Mouse (Mus musculus) midbrain, embryonic 16.5 days (tissue): ENCODE results near the gene Ubap2. TPM values are rescaled to one million over a fixed set of nuclear protein-coding genes. Genes with fewer than 3 reads are reported as not detected.

Experiments used
- ATAC-seq: fragments of 200-750 bp; cut with Nextera tagmentation; 2 replicates; pipeline ENCODE4 v1.8.0; 2017; ENCODE audit warnings: moderate TSS enrichment
- H3K27ac ChIP-seq: fragments of 300-500 bp; sonication (generic); 2 replicates; pipeline ENCODE4 v1.5.1; 2014; ENCODE audit warnings: mild to moderate bottlenecking, low read length, mixed read lengths
- H3K27me3 ChIP-seq: fragments of 300-500 bp; sonication (generic); 2 replicates; pipeline ENCODE4 v1.6.1; 2014; ENCODE audit warnings: low read depth, low read length, mixed read lengths; ENCODE audit not compliant: control insufficient read depth, insufficient read depth
- H3K36me3 ChIP-seq: fragments of 300-500 bp; sonication (generic); 2 replicates; pipeline ENCODE4 v1.6.1; 2014; ENCODE audit warnings: mild to moderate bottlenecking, low read length, moderate library complexity, mixed read lengths; ENCODE audit not compliant: control insufficient read depth, insufficient read depth
- H3K4me1 ChIP-seq: fragments of 300-500 bp; sonication (generic); 2 replicates; pipeline ENCODE4 v1.6.1; 2014; ENCODE audit warnings: mild to moderate bottlenecking, low read length, mixed read lengths; ENCODE audit not compliant: control insufficient read depth, insufficient read depth
- H3K4me2 ChIP-seq: fragments of 300-500 bp; sonication (generic); 2 replicates; pipeline ENCODE4 v1.6.1; 2014; ENCODE audit warnings: mild to moderate bottlenecking, low read length, mixed read lengths
- H3K4me3 ChIP-seq: fragments of 300-500 bp; sonication (generic); 2 replicates; pipeline ENCODE4 v1.5.1; 2014; ENCODE audit warnings: low read depth, mild to moderate bottlenecking, low read length, moderate library complexity, mixed read lengths
- H3K9ac ChIP-seq: fragments of 300-500 bp; sonication (generic); 2 replicates; pipeline ENCODE4 v1.6.1; 2014; ENCODE audit warnings: low read depth, low read length, mixed read lengths
- H3K9me3 ChIP-seq: fragments of 300-500 bp; sonication (generic); replicated peaks from 2 replicates; pipeline ENCODE4 v1.6.1; 2014; ENCODE audit warnings: mild to moderate bottlenecking, low read length, mixed read lengths; ENCODE audit not compliant: control insufficient read depth, poor library complexity, severe bottlenecking
- WGBS: fragments of 180-500 bp; shearing (Covaris S2); extraction: QIAGEN DNeasy Blood & Tissue Kit; methylation state at CpG from one replicate; pipeline ENCODE4 v1.1.7; 2014; 5-methylcytosine and 5-hydroxymethylcytosine counted together
- polyA plus RNA-seq: library from polyadenylated mRNA; unstranded; fragments of >200 nt; fragmentation: Nextera tagmentation; extraction: Ambion mirVana; gene quantifications from 2 replicates; pipeline ENCODE4 v1.2.1, GENCODE M21; 2015

Gene Ubap2
- polyA plus RNA-seq, 1 experiment from 2014 or later, result 56.4 TPM

DNA sequence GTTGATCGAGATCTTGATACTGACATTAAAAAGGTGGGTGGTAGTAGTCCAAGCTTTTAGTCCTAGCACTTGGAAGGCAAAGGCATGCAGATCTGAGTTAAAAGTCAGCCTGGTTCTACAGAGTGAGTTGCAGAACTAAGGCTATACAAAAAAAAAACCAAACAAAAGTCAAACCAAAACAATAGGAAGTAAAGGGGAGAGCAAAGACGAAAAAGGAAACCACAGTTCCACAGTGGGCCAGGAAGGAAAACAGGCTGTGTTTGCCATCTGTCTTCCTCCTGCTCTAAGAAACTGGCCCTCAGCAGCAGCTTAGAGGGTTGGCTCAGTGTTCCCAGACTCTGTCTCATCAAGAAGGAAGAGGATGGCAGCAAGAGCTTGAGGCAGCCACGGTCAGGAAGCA lies 29.4 kb upstream of the Ubap2 start:
- no peak for ATAC-seq
- Histone ChIP-seq H3K27me3 (no peaks in the 10 kb centered on the region), H3K4me2 (no peak overlapping the region), H3K36me3 (peaks cover 28% of the 10 kb centered on the region), H3K9me3 (no peaks in the 10 kb centered on the region), H3K9ac (no peak overlapping the region), H3K27ac (no peak overlapping the region), H3K4me3 (no peak overlapping the region), H3K4me1 (no peaks in the 10 kb centered on the region)
- 75% methylated on average over 3 of the region's 3 CpGs for WGBS

DNA sequence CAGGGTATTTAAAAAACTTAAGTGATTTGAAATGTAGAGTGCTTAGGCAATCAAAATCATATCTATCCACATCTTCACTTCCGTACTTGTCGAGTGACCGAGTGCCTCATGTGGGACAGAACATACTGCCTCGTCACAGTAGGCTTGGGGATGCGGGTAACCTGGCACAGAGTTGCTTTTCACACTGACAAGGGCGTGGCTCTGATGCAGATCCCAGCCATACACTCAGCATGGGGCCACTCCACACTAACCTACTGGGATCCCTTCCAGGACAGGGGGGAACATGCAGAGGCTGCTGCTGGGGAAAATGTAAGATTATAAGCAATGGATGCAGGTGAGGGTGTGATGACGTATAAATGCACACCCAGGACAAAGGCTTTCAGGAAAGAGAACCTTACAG lies 28.7 kb upstream of the Ubap2 start:
- Histone ChIP-seq H3K4me2 (no peak overlapping the region), H3K4me3 (no peak overlapping the region), H3K9me3 (no peaks in the 10 kb centered on the region), H3K27me3 (no peaks in the 10 kb centered on the region), H3K9ac (no peak overlapping the region), H3K36me3 (peaks cover 33% of the 10 kb centered on the region), H3K4me1 (no peaks in the 10 kb centered on the region), H3K27ac (no peak overlapping the region)
- 88% methylated on average over 7 of the region's 7 CpGs for WGBS
- no peak for ATAC-seq

- no peak for ATAC-seq
- Histone ChIP-seq H3K27me3 (no peaks in the 10 kb centered on the region), H3K4me1 (no peaks in the 10 kb centered on the region), H3K27ac (no peak overlapping the region), H3K4me3 (no peak overlapping the region), H3K9ac (no peak overlapping the region), H3K9me3 (no peaks in the 10 kb centered on the region), H3K36me3 (peaks cover 59% of the 10 kb centered on the region), H3K4me2 (no peak overlapping the region)
- 89% methylated on average over 5 of the region's 5 CpGs for WGBS
Measured at GRCm38 (mm10) chr4:41298976-41299375, 24.0 kb upstream of the Ubap2 start.

DNA sequence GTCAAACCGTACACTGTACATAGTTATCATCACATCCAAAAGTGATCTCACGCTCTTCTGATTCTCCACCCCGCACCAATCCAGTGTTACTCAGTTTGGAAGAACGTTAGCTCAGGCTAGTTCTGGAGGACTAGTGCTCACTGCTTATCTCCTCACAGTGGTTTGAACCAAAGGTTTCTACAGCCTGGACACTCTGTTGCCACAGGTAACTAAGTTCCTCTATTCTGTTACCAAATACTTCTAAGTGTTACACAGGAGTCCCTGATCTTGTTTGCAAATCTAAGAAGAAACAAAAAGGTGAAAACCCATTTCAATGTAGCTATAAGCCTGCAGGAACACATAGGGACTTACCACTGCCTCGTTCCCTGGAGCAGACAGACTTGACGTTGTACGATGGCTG lies 21.0 kb upstream of the Ubap2 start:
- Histone ChIP-seq H3K9ac (no peak overlapping the region), H3K27me3 (no peaks in the 10 kb centered on the region), H3K27ac (no peak overlapping the region), H3K9me3 (no peaks in the 10 kb centered on the region), H3K4me3 (no peak overlapping the region), H3K4me1 (no peaks in the 10 kb centered on the region), H3K4me2 (no peak overlapping the region), H3K36me3 (peaks cover 65% of the 10 kb centered on the region)
- no peak for ATAC-seq
- WGBS, result 95% methylated on average over 7 of the region's 7 CpGs

GRCm38 (mm10) chr4:41295507-41295906 lies 20.6 kb upstream of the Ubap2 start:
- ATAC-seq, result no peak
- Histone ChIP-seq H3K9me3 (no peaks in the 10 kb centered on the region), H3K4me3 (no peak overlapping the region), H3K27me3 (no peaks in the 10 kb centered on the region), H3K4me1 (no peaks in the 10 kb centered on the region), H3K9ac (no peak overlapping the region), H3K36me3 (peaks cover 65% of the 10 kb centered on the region), H3K27ac (no peak overlapping the region), H3K4me2 (no peak overlapping the region)
- 90% methylated on average over 11 of the region's 11 CpGs for WGBS

DNA sequence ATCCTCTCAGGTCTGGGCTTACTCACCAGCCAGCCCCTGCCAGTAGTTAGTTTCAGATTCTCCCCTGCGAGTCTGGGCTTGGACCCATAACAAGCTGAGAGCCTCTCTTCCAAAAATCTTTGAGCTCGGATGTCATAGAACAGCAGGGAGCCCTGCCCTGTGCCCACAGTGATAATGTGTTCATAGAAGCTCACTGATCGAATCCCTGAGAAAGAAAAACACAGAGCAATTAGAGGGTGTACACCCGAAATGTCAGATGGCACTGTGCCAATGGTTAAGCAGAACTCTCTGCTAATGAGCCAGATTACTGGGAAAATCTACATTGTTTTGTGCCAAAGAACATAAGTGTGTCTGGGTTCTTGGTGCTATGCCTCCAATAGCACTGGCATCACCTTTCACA lies 19.0 kb upstream of the Ubap2 start:
- Histone ChIP-seq H3K9me3 (no peaks in the 10 kb centered on the region), H3K9ac (no peak overlapping the region), H3K27me3 (no peaks in the 10 kb centered on the region), H3K4me2 (no peak overlapping the region), H3K4me1 (no peaks in the 10 kb centered on the region), H3K4me3 (no peak overlapping the region), H3K27ac (no peak overlapping the region), H3K36me3 (peaks cover 56% of the 10 kb centered on the region)
- WGBS, result 81% methylated on average over 4 of the region's 4 CpGs
- no peak for ATAC-seq

DNA sequence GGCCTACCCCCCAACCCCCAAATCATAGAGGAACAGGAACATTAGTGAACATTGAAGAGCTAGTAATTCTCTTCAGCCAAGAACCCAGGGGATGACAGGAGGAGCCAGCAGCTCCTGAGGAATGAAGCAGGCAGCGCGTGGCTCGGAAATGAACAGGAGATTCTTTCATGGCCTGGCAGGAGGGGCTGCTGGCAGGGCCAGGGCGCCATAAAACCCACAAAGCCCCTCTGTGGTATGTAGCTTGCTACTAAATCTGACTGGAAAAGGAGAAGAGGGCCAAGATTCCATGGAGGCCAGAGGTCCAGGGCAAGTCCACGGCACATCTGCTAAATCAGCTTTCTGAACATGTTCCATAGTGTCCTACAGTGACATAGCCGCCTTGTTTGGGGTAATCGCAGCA lies 14.9 kb upstream of the Ubap2 start:
- Histone ChIP-seq H3K27ac (no peak overlapping the region), H3K4me3 (no peak overlapping the region), H3K9me3 (no peaks in the 10 kb centered on the region), H3K27me3 (no peaks in the 10 kb centered on the region), H3K9ac (no peak overlapping the region), H3K36me3 (peaks cover 32% of the 10 kb centered on the region), H3K4me2 (no peak overlapping the region), H3K4me1 (no peaks in the 10 kb centered on the region)
- 75% methylated on average over 7 of the region's 7 CpGs for WGBS
- no peak for ATAC-seq

GRCm38 (mm10) chr4:41286420-41286819 lies 11.5 kb upstream of the Ubap2 start:
- H3K27me3 ChIP-seq, result no peaks in the 10 kb centered on the region
- H3K27ac ChIP-seq, result no peak overlapping the region
- no peak overlapping the region for H3K9ac ChIP-seq
- no peak overlapping the region for H3K4me2 ChIP-seq
- H3K4me3 ChIP-seq, result no peak overlapping the region
- 29% methylated on average over 3 of the region's 3 CpGs for WGBS
- H3K4me1 ChIP-seq, result no peaks in the 10 kb centered on the region
- ATAC-seq, result no peak
- peaks cover 6% of the 10 kb centered on the region; the same call in 1 of the 2 replicates for H3K36me3 ChIP-seq
- H3K9me3 ChIP-seq, result no peaks in the 10 kb centered on the region

DNA sequence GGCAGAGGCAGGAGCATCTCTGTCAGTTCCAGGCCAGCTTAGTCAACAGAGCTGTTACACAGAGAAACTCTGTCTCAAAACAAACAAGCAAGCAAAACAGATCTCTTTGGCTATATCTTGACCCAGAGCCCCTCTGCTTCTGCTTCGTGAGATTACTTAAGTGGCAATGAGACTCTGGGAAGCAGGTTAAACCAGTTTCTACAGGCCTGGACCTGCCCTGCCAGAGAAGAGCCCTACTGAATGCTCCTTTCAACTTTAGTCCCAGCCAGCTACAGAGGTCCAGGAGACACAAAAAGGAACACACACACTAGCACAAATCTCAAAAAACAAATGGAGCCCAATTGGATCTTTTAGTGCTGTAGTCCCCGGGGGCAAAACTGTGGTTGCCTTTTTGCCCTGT lies 9.1 kb upstream of the Ubap2 start:
- H3K4me3 ChIP-seq, result no peak overlapping the region
- H3K27ac ChIP-seq, result no peak overlapping the region
- no peaks in the 10 kb centered on the region for H3K4me1 ChIP-seq
- WGBS, result 83% methylated on average over 2 of the region's 2 CpGs
- no peaks in the 10 kb centered on the region for H3K9me3 ChIP-seq
- H3K9ac ChIP-seq, result no peak overlapping the region
- H3K36me3 ChIP-seq, result no peaks in the 10 kb centered on the region
- no peaks in the 10 kb centered on the region for H3K27me3 ChIP-seq
- no peak for ATAC-seq
- H3K4me2 ChIP-seq, result no peak overlapping the region

DNA sequence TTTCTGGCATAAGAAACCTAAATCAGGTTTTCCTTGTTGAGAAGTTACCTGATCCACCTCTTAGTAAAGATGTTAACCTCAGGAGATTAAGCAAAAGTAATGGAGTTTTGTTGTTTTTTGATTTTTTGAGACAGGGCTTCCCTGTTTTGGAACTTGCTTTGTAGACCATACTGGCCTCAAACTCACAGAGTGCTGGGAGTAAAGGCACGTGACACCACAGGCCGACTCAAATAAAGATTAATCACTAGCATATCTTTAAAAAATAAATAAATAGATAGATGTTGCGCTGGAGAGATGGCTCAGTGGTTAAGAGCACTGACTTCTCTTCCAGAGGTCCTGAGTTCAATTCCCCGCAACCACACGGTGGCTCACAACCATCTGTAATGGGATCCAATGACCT lies 983 bp upstream of the Ubap2 start:
- WGBS, result 79% methylated on average over 5 of the region's 5 CpGs
- Histone ChIP-seq H3K9ac (peak overlapping the region; percentile 35; the same call in 1 of the 2 replicates), H3K4me1 (peaks cover 24% of the 10 kb centered on the region), H3K4me2 (peak overlapping the region; percentile 57), H3K27me3 (no peaks in the 10 kb centered on the region), H3K36me3 (no peaks in the 10 kb centered on the region), H3K4me3 (peak overlapping the region; percentile 83), H3K9me3 (no peaks in the 10 kb centered on the region), H3K27ac (no peak overlapping the region)
- ATAC-seq, result no peak
